Mouse (Mus musculus) CH12.LX (cell line): Measurements from ENCODE around the gene Tmem240. TPM values are rescaled to one million over a fixed set of nuclear protein-coding genes. Genes with fewer than 3 reads are reported as not detected.

Experiments
- DNase-seq: peaks from one replicate; pipeline ENCODE4 v3.0.0-alpha.2; 2013; ENCODE audit errors: extremely low read depth
- H3K27ac ChIP-seq: 2 replicates; pipeline ENCODE4 v1.5.1; 2012; ENCODE audit warnings: low read depth, mild to moderate bottlenecking, control low read depth, moderate library complexity; ENCODE audit not compliant: insufficient read depth
- H3K27me3 ChIP-seq: replicated peaks from 2 replicates; pipeline ENCODE3; 2012; ENCODE audit warnings: inconsistent platforms
- H3K36me3 ChIP-seq, 2 experiments: replicated peaks in 1 of 2; 2 replicates each; pipeline versions ENCODE3 to v1.6.1; 2012; ENCODE audit warnings: inconsistent platforms in 1 of 2, low read length in 1 of 2, mild to moderate bottlenecking in 1 of 2, mixed read lengths in 1 of 2, moderate library complexity in 1 of 2; ENCODE audit not compliant: control insufficient read depth in 1 of 2, insufficient read depth in 1 of 2
- H3K4me1 ChIP-seq, 2 experiments: 2 replicates each; pipeline ENCODE4 v1.6.1; 2012; ENCODE audit warnings: inconsistent platforms in 1 of 2, moderate library complexity in 1 of 2; ENCODE audit not compliant: insufficient read depth in 2 of 2, control insufficient read depth in 1 of 2
- H3K4me2 ChIP-seq: 2 replicates; pipeline ENCODE4 v1.6.1; 2012; ENCODE audit warnings: low read depth, mild to moderate bottlenecking, control low read depth; ENCODE audit not compliant: poor library complexity, insufficient read depth, severe bottlenecking
- H3K4me3 ChIP-seq, 3 experiments: fragments of 150-350 bp in 1 of 3; sonication (generic) in 1 of 3; replicated peaks in 1 of 3; 2 replicates each; pipeline versions ENCODE3 to v1.5.1; 2011 to 2012; ENCODE audit warnings: low read depth in 2 of 3, low read length in 2 of 3, mild to moderate bottlenecking in 2 of 3, moderate library complexity in 2 of 3, control low read depth in 1 of 3, improper control_type of control experiment in 1 of 3, inconsistent platforms in 1 of 3, mixed read lengths in 1 of 3; ENCODE audit not compliant: poor library complexity in 1 of 3
- H3K79me2 ChIP-seq: replicated peaks from 2 replicates; pipeline ENCODE4 v1.6.1; 2012; ENCODE audit warnings: mild to moderate bottlenecking, moderate library complexity; ENCODE audit not compliant: control insufficient read depth, poor library complexity, insufficient read depth, severe bottlenecking; ENCODE audit errors: extremely low read depth
- H3K9ac ChIP-seq: 2 replicates; pipeline ENCODE4 v1.6.1; 2012; ENCODE audit warnings: low read depth, mild to moderate bottlenecking, control low read depth, moderate library complexity; ENCODE audit not compliant: insufficient read depth
- H3K9me3 ChIP-seq: replicated peaks from 2 replicates; pipeline ENCODE3; 2012; ENCODE audit warnings: low read length, inconsistent platforms, mixed read lengths
- CTCF ChIP-seq, 2 experiments: IDR thresholded peaks in 1 of 2; conservative IDR thresholded peaks in 1 of 2; 2 replicates each; pipeline ENCODE4 v1.5.1; 2011 to 2012; ENCODE audit warnings: low read depth in 2 of 2, low read length in 2 of 2, improper control_type of control experiment in 1 of 2, inconsistent platforms in 1 of 2, mild to moderate bottlenecking in 1 of 2, moderate library complexity in 1 of 2
- EP300 ChIP-seq: IDR thresholded peaks from 2 replicates; pipeline ENCODE4 v1.6.1; 2011; ENCODE audit warnings: low read length, improper control_type of control experiment
- ETS1 ChIP-seq: conservative IDR thresholded peaks from 2 replicates; pipeline ENCODE4 v1.6.1; 2012; ENCODE audit warnings: low read depth, mild to moderate bottlenecking, inconsistent platforms, low read length, improper control_type of control experiment, moderate library complexity
- GABPA ChIP-seq: IDR thresholded peaks from 2 replicates; pipeline ENCODE4 v1.6.1; 2012; ENCODE audit warnings: low read depth, low read length, improper control_type of control experiment, inconsistent platforms; ENCODE audit not compliant: insufficient replicate concordance
- HCFC1 ChIP-seq: IDR thresholded peaks from 2 replicates; pipeline ENCODE4 v1.6.1; 2012; ENCODE audit warnings: low read depth, mild to moderate bottlenecking, inconsistent platforms, low read length, improper control_type of control experiment
- IRF4 ChIP-seq: IDR thresholded peaks from 2 replicates; pipeline ENCODE4 v1.6.1; 2014; ENCODE audit warnings: low read depth, mild to moderate bottlenecking, inconsistent platforms, low read length, improper control_type of control experiment
- JUN ChIP-seq: IDR thresholded peaks from 2 replicates; pipeline ENCODE4 v1.6.1; 2011; ENCODE audit warnings: low read depth, mild to moderate bottlenecking, low read length, improper control_type of control experiment, moderate library complexity; ENCODE audit not compliant: insufficient read depth
- MYC ChIP-seq: IDR thresholded peaks from 2 replicates; pipeline ENCODE4 v1.6.1; 2011; ENCODE audit warnings: low read depth, mild to moderate bottlenecking, improper control_type of control experiment, low read length
- NELFE ChIP-seq: IDR thresholded peaks from 2 replicates; pipeline ENCODE4 v1.6.1; 2011; ENCODE audit warnings: low read depth, low read length, improper control_type of control experiment
- NRF1 ChIP-seq: IDR thresholded peaks from 2 replicates; pipeline ENCODE4 v1.6.1; 2014; ENCODE audit warnings: low read depth, mild to moderate bottlenecking, inconsistent platforms, low read length, improper control_type of control experiment, moderate library complexity
- POLR2A ChIP-seq: IDR thresholded peaks from 2 replicates; pipeline ENCODE4 v1.6.1; 2011; ENCODE audit warnings: low read depth, mild to moderate bottlenecking, improper control_type of control experiment, low read length
- POLR2AphosphoS2 ChIP-seq: IDR thresholded peaks from 2 replicates; pipeline ENCODE4 v1.6.1; 2011; ENCODE audit warnings: low read depth, low read length, improper control_type of control experiment
- RAD21 ChIP-seq: IDR thresholded peaks from 2 replicates; pipeline ENCODE4 v1.6.1; 2011; ENCODE audit warnings: low read depth, mild to moderate bottlenecking, low read length, improper control_type of control experiment, moderate library complexity
- RCOR1 ChIP-seq: conservative IDR thresholded peaks from 2 replicates; pipeline ENCODE4 v1.6.1; 2012; ENCODE audit warnings: low read depth, mild to moderate bottlenecking, inconsistent platforms, low read length, improper control_type of control experiment
- SIN3A ChIP-seq: IDR thresholded peaks from 2 replicates; pipeline ENCODE4 v1.6.1; 2012; ENCODE audit warnings: low read length, improper control_type of control experiment, inconsistent platforms
- TBP ChIP-seq: conservative IDR thresholded peaks from 2 replicates; pipeline ENCODE4 v1.6.1; 2011; ENCODE audit warnings: low read depth, low read length, improper control_type of control experiment
- UBTF ChIP-seq: IDR thresholded peaks from 2 replicates; pipeline ENCODE4 v1.6.1; 2012; ENCODE audit warnings: low read depth, mild to moderate bottlenecking, inconsistent platforms, low read length, improper control_type of control experiment, moderate library complexity
- USF1 ChIP-seq: IDR thresholded peaks from 2 replicates; pipeline ENCODE4 v1.6.1; 2014; ENCODE audit warnings: low read depth, mild to moderate bottlenecking, inconsistent platforms, low read length, improper control_type of control experiment
- ZC3H11A ChIP-seq: IDR thresholded peaks from 2 replicates; pipeline ENCODE4 v1.6.1; 2012; ENCODE audit warnings: low read depth, mild to moderate bottlenecking, inconsistent platforms, low read length, improper control_type of control experiment
- ZKSCAN1 ChIP-seq: IDR thresholded peaks from 2 replicates; pipeline ENCODE4 v1.6.1; 2012; ENCODE audit warnings: low read depth, inconsistent platforms, low read length, improper control_type of control experiment, borderline replicate concordance
- ZNF384 ChIP-seq: IDR thresholded peaks from 2 replicates; pipeline ENCODE4 v1.6.1; 2012; ENCODE audit warnings: low read depth, low read length, improper control_type of control experiment, inconsistent platforms
- dilution Hi-C: fragments of 300-500 bp; cut with MboI; formaldehyde crosslinking; loops from 2 replicates; pipeline ENCODE4 v1.14.3; 2020; ENCODE audit warnings: low sequenced_read_pairs; ENCODE audit not compliant: extremely low pct_unique_long_range_greater_than_20kb, extremely low pct_ligation_motif_present
- in situ Hi-C: fragments of 300-500 bp; cut with MboI; formaldehyde crosslinking; loops from 3 replicates; pipeline ENCODE4 v1.14.3; 2019; ENCODE audit warnings: low sequenced_read_pairs, low pct_ligation_motif_present, low pct_unique_long_range_greater_than_20kb, mixed read lengths
- polyA plus RNA-seq: library from polyadenylated mRNA; unstranded; fragments of >175 nt; gene quantifications from 2 replicates; pipeline ENCODE4 v1.2.1, GENCODE M21; 2012; ENCODE audit warnings: low read depth; ENCODE audit not compliant: insufficient read length
- total RNA-seq, 2 experiments: library from RNA; depleted of rRNA; stranded (reverse); fragments of 300-350 nt in 1 of 2; fragments of >200 nt in 1 of 2; gene quantifications; 2 replicates each; pipeline ENCODE4 v1.2.3; 2012 to 2014

Gene Tmem240
- total and polyA plus RNA-seq, 3 experiments: 0.14 to 0.38 TPM; not detected in 1

GRCm38 (mm10) chr4:155761356-155762099, 26.9 kb downstream of the Tmem240 start:
- no peak for TF ChIP-seq MYC
- no peak for TF ChIP-seq GABPA
- TF ChIP-seq RCOR1: no peak
- no peak for TF ChIP-seq UBTF
- no peak for TF ChIP-seq ZC3H11A
- no peak for TF ChIP-seq JUN
- TF ChIP-seq EP300: no peak
- TF ChIP-seq ETS1: no peak
- no peak for TF ChIP-seq IRF4
- TF ChIP-seq HCFC1: no peak
- TF ChIP-seq, all 38 proteins: peak for 0
- Histone ChIP-seq H3K4me3 (peak overlapping the region; percentile 62 to 98 (median 66)), H3K27me3 (no peaks in the 10 kb centered on the region), H3K27ac (no peak overlapping the region), H3K9me3 (no peaks in the 10 kb centered on the region), H3K9ac (peak overlapping the region; percentile 65), H3K79me2 (peaks cover 40% of the 10 kb centered on the region), H3K4me1 (peaks cover 14 to 24% of the 10 kb centered on the region in 2 experiments), H3K36me3 (peaks cover 15 to 28% of the 10 kb centered on the region in 2 experiments), H3K4me2 (peak overlapping the region; percentile 74)
- in situ Hi-C loops (no loop called here), dilution Hi-C loops (no loop called here)
- DNase-seq: no peak

GRCm38 (mm10) chr4:155762357-155762756, 27.8 kb downstream of the Tmem240 start:
- in situ Hi-C loops: no loop called here
- no peak overlapping the region for H3K27ac ChIP-seq
- H3K79me2 ChIP-seq: peaks cover 32% of the 10 kb centered on the region
- H3K4me2 ChIP-seq: no peak overlapping the region
- dilution Hi-C loops: no loop called here
- TF ChIP-seq ZNF384: no peak
- no peak for TF ChIP-seq IRF4
- no peak for TF ChIP-seq RAD21
- TF ChIP-seq ZKSCAN1: no peak
- no peak for TF ChIP-seq USF1
- no peak for TF ChIP-seq POLR2A
- no peak for TF ChIP-seq NELFE
- TF ChIP-seq TBP: no peak
- no peak for TF ChIP-seq SIN3A
- no peak for TF ChIP-seq POLR2AphosphoS2
- TF ChIP-seq NRF1: no peak
- no peak for TF ChIP-seq CTCF (conservative IDR thresholded peaks at IDR 0.05 in 1 of 2, IDR thresholded peaks at IDR 0.05 in 1 of 2; ENCODE audit: low read depth in 2 of 2, low read length in 2 of 2)
- no peaks in the 10 kb centered on the region for H3K9me3 ChIP-seq
- H3K9ac ChIP-seq: no peak overlapping the region
- no peaks in the 10 kb centered on the region for H3K27me3 ChIP-seq
- peaks cover 14 to 24% of the 10 kb centered on the region in 2 experiments for H3K4me1 ChIP-seq
- no peak for DNase-seq
- H3K4me3 ChIP-seq: no peak overlapping the region
- peaks cover 8 to 20% of the 10 kb centered on the region in 2 experiments for H3K36me3 ChIP-seq
